Mouse (Mus musculus) heart, postnatal 0 days (tissue): ENCODE measurements around the gene Apba3. TPM values are rescaled to one million over a fixed set of nuclear protein-coding genes. Genes with fewer than 3 reads are reported as not detected.
A peak's percentile ranks its signal among the peaks of the same experiment; 100 is the strongest.

Source experiments
- ATAC-seq: fragments of 200-750 bp; cut with Nextera tagmentation; 2 replicates; pipeline ENCODE4 v1.8.0; 2017; ENCODE audit warnings: low read depth, moderate number of reproducible peaks, moderate library complexity; ENCODE audit not compliant: insufficient read depth
- DNase-seq: peaks from one replicate; pipeline ENCODE4 v3.0.0-alpha.2; 2016; ENCODE audit warnings: low spot score
- H3K27ac ChIP-seq: fragments of 300-500 bp; sonication (generic); 2 replicates; pipeline ENCODE4 v1.5.1; 2014; ENCODE audit warnings: low read depth, mild to moderate bottlenecking
- H3K27me3 ChIP-seq: fragments of 300-500 bp; sonication (generic); 2 replicates; pipeline ENCODE4 v1.6.1; 2014; ENCODE audit warnings: low read length, mixed read lengths; ENCODE audit not compliant: control insufficient read depth, insufficient read depth
- H3K36me3 ChIP-seq: fragments of 300-500 bp; sonication (generic); replicated peaks from 2 replicates; pipeline ENCODE4 v1.6.1; 2014; ENCODE audit warnings: low read length, mixed read lengths; ENCODE audit not compliant: control insufficient read depth, insufficient read depth
- H3K4me1 ChIP-seq: fragments of 300-500 bp; sonication (generic); 2 replicates; pipeline ENCODE4 v1.6.1; 2014; ENCODE audit warnings: antibody characterized with exemption; ENCODE audit not compliant: control insufficient read depth, insufficient read depth
- H3K4me2 ChIP-seq: fragments of 300-500 bp; sonication (generic); 2 replicates; pipeline ENCODE4 v1.6.1; 2014; ENCODE audit warnings: low read depth, mild to moderate bottlenecking, low read length, moderate library complexity
- H3K4me3 ChIP-seq: fragments of 300-500 bp; sonication (generic); 2 replicates; pipeline ENCODE4 v1.5.1; 2014; ENCODE audit warnings: low read depth, low read length
- H3K9ac ChIP-seq: fragments of 300-500 bp; sonication (generic); replicated peaks from 2 replicates; pipeline ENCODE4 v1.6.1; 2014; ENCODE audit warnings: low read depth, low read length, mixed read lengths
- H3K9me3 ChIP-seq: fragments of 300-500 bp; sonication (generic); replicated peaks from 2 replicates; pipeline ENCODE4 v1.6.1; 2016; ENCODE audit warnings: low read length; ENCODE audit not compliant: control insufficient read depth
- CTCF ChIP-seq: IDR thresholded peaks from 2 replicates; pipeline ENCODE4 v1.5.1; 2016; ENCODE audit warnings: antibody characterized with exemption, control low read depth, low read depth
- EP300 ChIP-seq: IDR thresholded peaks from 2 replicates; pipeline ENCODE4 v1.6.1; 2016; ENCODE audit warnings: antibody characterized with exemption, low read depth
- WGBS: fragments of 180-500 bp; shearing (Covaris S2); extraction: QIAGEN DNeasy Blood & Tissue Kit; methylation state at CpG from one replicate; pipeline ENCODE4 v1.1.7; 2014; 5-methylcytosine and 5-hydroxymethylcytosine counted together
- polyA plus RNA-seq: library from polyadenylated mRNA; unstranded; fragments of >200 nt; fragmentation: Nextera tagmentation; extraction: Ambion mirVana; gene quantifications from 2 replicates; pipeline ENCODE4 v1.2.1, GENCODE M21; 2015
- total RNA-seq: library from RNA; depleted of rRNA; stranded (reverse); fragments of >200 nt; gene quantifications from 2 replicates; pipeline ENCODE4 v1.2.3, GENCODE M21; 2014; ENCODE audit warnings: low replicate concordance

The Apba3 gene
- total and polyA plus RNA-seq, 2 experiments from 2014 or later, result 45.2 to 114 TPM

- TF ChIP-seq EP300 (no peak), CTCF (no peak)
- H3K4me1 ChIP-seq, result peaks cover 44% of the 10 kb centered on the region
- H3K36me3 ChIP-seq, result peaks cover 32% of the 10 kb centered on the region
- no peak for ATAC-seq
- no peak overlapping the region for H3K4me2 ChIP-seq
- no peak overlapping the region for H3K9ac ChIP-seq
- no peak overlapping the region for H3K27ac ChIP-seq
- H3K9me3 ChIP-seq, result no peaks in the 10 kb centered on the region
- H3K27me3 ChIP-seq, result no peaks in the 10 kb centered on the region
- WGBS, result 67% methylated on average over 7 of the region's 7 CpGs
- no peak overlapping the region for H3K4me3 ChIP-seq
- no peak for DNase-seq
Observed at GRCm38 (mm10) chr10:81303761-81304160, 37.0 kb downstream of the Apba3 start.

- Histone ChIP-seq H3K36me3 (peaks cover 42% of the 10 kb centered on the region), H3K27me3 (no peaks in the 10 kb centered on the region), H3K27ac (no peak overlapping the region), H3K9ac (no peak overlapping the region), H3K4me1 (peaks cover 36% of the 10 kb centered on the region), H3K4me3 (no peak overlapping the region), H3K9me3 (no peaks in the 10 kb centered on the region), H3K4me2 (no peak overlapping the region)
- 21% methylated on average over 6 of the region's 9 CpGs for WGBS
- TF ChIP-seq EP300 (no peak), CTCF (peak; percentile 80)
- ATAC-seq (peak; percentile 19; the same call in 1 of the 2 replicates), DNase-seq (peak; percentile 67)
Observed at GRCm38 (mm10) chr10:81304597-81305238, 38.0 kb downstream of the Apba3 start.

- DNase-seq, result no peak
- H3K36me3 ChIP-seq, result peaks cover 48% of the 10 kb centered on the region
- no peak for TF ChIP-seq EP300
- TF ChIP-seq CTCF, result no peak
Observed at GRCm38 (mm10) chr10:81305663-81306062, 38.9 kb downstream of the Apba3 start.

GRCm38 (mm10) chr10:81306173-81306668 lies 39.5 kb downstream of the Apba3 start:
- TF ChIP-seq EP300 (no peak), CTCF (no peak)
- WGBS, result 86% methylated on average over 12 of the region's 12 CpGs
- Histone ChIP-seq H3K27me3 (no peaks in the 10 kb centered on the region), H3K9ac (no peak overlapping the region), H3K9me3 (no peaks in the 10 kb centered on the region), H3K36me3 (peaks cover 54% of the 10 kb centered on the region), H3K27ac (no peak overlapping the region), H3K4me1 (peaks cover 21% of the 10 kb centered on the region), H3K4me3 (no peak overlapping the region), H3K4me2 (no peak overlapping the region)
- ATAC-seq, result no peak
- DNase-seq, result no peak

More at GRCm38 (mm10) chr10:81305663-81306062, 38.9 kb downstream of the Apba3 start:
- no peak overlapping the region for H3K9ac ChIP-seq
- WGBS, result 92% methylated on average over 14 of the region's 14 CpGs
- H3K27me3 ChIP-seq, result no peaks in the 10 kb centered on the region
- peaks cover 27% of the 10 kb centered on the region for H3K4me1 ChIP-seq
- no peak overlapping the region for H3K4me2 ChIP-seq
- ATAC-seq, result no peak
- no peak overlapping the region for H3K4me3 ChIP-seq
- no peak overlapping the region for H3K27ac ChIP-seq
- H3K9me3 ChIP-seq, result no peaks in the 10 kb centered on the region

- no peak overlapping the region for H3K27ac ChIP-seq
- 90% methylated on average over 21 of the region's 21 CpGs for WGBS
- no peak overlapping the region for H3K4me3 ChIP-seq
- H3K27me3 ChIP-seq, result no peaks in the 10 kb centered on the region
- peaks cover 62% of the 10 kb centered on the region for H3K36me3 ChIP-seq
- H3K9me3 ChIP-seq, result no peaks in the 10 kb centered on the region
- H3K4me1 ChIP-seq, result peaks cover 15% of the 10 kb centered on the region
- TF ChIP-seq EP300 (no peak), CTCF (no peak)
- DNase-seq, result no peak
- ATAC-seq, result no peak
- no peak overlapping the region for H3K9ac ChIP-seq
- no peak overlapping the region for H3K4me2 ChIP-seq
Observed at GRCm38 (mm10) chr10:81306837-81307682, 40.3 kb downstream of the Apba3 start.
